Mouse (Mus musculus) forebrain, embryonic 15.5 days (tissue): ENCODE data around the gene Slco1b2. TPM values are rescaled to one million over a fixed set of nuclear protein-coding genes. Genes with fewer than 3 reads are reported as not detected.
"Not testable (repeated sequence)": the region's sequence is repeated elsewhere in the genome, so short reads cannot be mapped to it uniquely, and the experiment has no call there.

Source experiments
- ATAC-seq: fragments of 200-750 bp; cut with Nextera tagmentation; replicated peaks from 2 replicates; pipeline ENCODE4 v1.8.0; 2017; ENCODE audit warnings: mild to moderate bottlenecking, moderate TSS enrichment, moderate library complexity
- H3K27ac ChIP-seq: fragments of 300-500 bp; sonication (generic); replicated peaks from 2 replicates; pipeline ENCODE4 v1.5.1; 2015; ENCODE audit warnings: mild to moderate bottlenecking, inconsistent platforms
- H3K27me3 ChIP-seq: fragments of 300-500 bp; sonication (generic); 2 replicates; pipeline ENCODE4 v1.6.1; 2015; ENCODE audit warnings: inconsistent platforms
- H3K36me3 ChIP-seq: fragments of 300-500 bp; sonication (generic); 2 replicates; pipeline ENCODE4 v1.6.1; 2015; ENCODE audit warnings: mild to moderate bottlenecking, inconsistent platforms
- H3K4me1 ChIP-seq: fragments of 300-500 bp; sonication (generic); 2 replicates; pipeline ENCODE4 v1.6.1; 2015; ENCODE audit warnings: inconsistent platforms
- H3K4me2 ChIP-seq: fragments of 300-500 bp; sonication (generic); replicated peaks from 2 replicates; pipeline ENCODE4 v1.6.1; 2015; ENCODE audit warnings: mild to moderate bottlenecking, inconsistent platforms
- H3K4me3 ChIP-seq: fragments of 300-500 bp; sonication (generic); 2 replicates; pipeline ENCODE4 v1.5.1; 2015; ENCODE audit warnings: mild to moderate bottlenecking, inconsistent platforms
- H3K9ac ChIP-seq: fragments of 300-500 bp; sonication (generic); replicated peaks from 2 replicates; pipeline ENCODE4 v1.6.1; 2015; ENCODE audit warnings: mild to moderate bottlenecking, inconsistent platforms
- H3K9me3 ChIP-seq: fragments of 300-500 bp; sonication (generic); 2 replicates; pipeline ENCODE4 v1.6.1; 2016; ENCODE audit warnings: inconsistent platforms
- WGBS: fragments of 180-500 bp; shearing (Covaris S2); methylation state at CpG from one replicate; pipeline ENCODE4 v1.1.7; 2015; ENCODE audit warnings: mixed read lengths; 5-methylcytosine and 5-hydroxymethylcytosine counted together
- polyA plus RNA-seq: library from polyadenylated mRNA; unstranded; fragments of >200 nt; fragmentation: Nextera tagmentation; extraction: Ambion mirVana; gene quantifications from 2 replicates; pipeline ENCODE4 v1.2.1, GENCODE M21; 2015

Gene Slco1b2
- not detected in 2 replicates for polyA plus RNA-seq

- WGBS: 83% methylated on average over 3 of the region's 3 CpGs
- Histone ChIP-seq H3K27me3 (no peaks in the 10 kb centered on the region), H3K9ac (no peak within 1 kb of the TSS), H3K4me3 (no peak within 1 kb of the TSS), H3K4me1 (no peaks in the 10 kb centered on the region), H3K27ac (no peak within 1 kb of the TSS), H3K9me3 (no peaks in the 10 kb centered on the region), H3K4me2 (no peak within 1 kb of the TSS), H3K36me3 (no peaks in the 10 kb centered on the region)
- ATAC-seq: no peak
Measured at GRCm38 (mm10) chr6:141629291-141629690, at the start of gene Slco1b2. Gene Slco1b2, plus strand, starts transcription at chr6:141629518.

- no peak for ATAC-seq
- Histone ChIP-seq H3K27ac (no peak overlapping the region), H3K27me3 (no peaks in the 10 kb centered on the region), H3K36me3 (no peaks in the 10 kb centered on the region), H3K4me1 (no peaks in the 10 kb centered on the region), H3K9me3 (no peaks in the 10 kb centered on the region), H3K4me2 (no peak overlapping the region), H3K9ac (no peak overlapping the region), H3K4me3 (no peak overlapping the region)
- WGBS: 89% methylated on average over 1 of the region's 1 CpGs
Measured at GRCm38 (mm10) chr6:141584791-141585403, 44.4 kb upstream of the Slco1b2 start.

- WGBS: 24% methylated on average over 1 of the region's 1 CpGs
- no peak overlapping the region for H3K27ac ChIP-seq
- H3K36me3 ChIP-seq: no peaks in the 10 kb centered on the region
- no peaks in the 10 kb centered on the region for H3K27me3 ChIP-seq
- no peak overlapping the region for H3K9ac ChIP-seq
- ATAC-seq: no peak
- no peaks in the 10 kb centered on the region for H3K4me1 ChIP-seq
- H3K4me3 ChIP-seq: no peak overlapping the region
- no peaks in the 10 kb centered on the region for H3K9me3 ChIP-seq
- no peak overlapping the region for H3K4me2 ChIP-seq
Measured at GRCm38 (mm10) chr6:141590002-141590401, 39.3 kb upstream of the Slco1b2 start.

GRCm38 (mm10) chr6:141590598-141591200, 38.6 kb upstream of the Slco1b2 start:
- not testable (repeated sequence) for H3K27ac ChIP-seq, H3K9ac ChIP-seq, ATAC-seq, H3K27me3 ChIP-seq, H3K4me3 ChIP-seq, H3K4me2 ChIP-seq, H3K36me3 ChIP-seq, H3K4me1 ChIP-seq, H3K9me3 ChIP-seq
- WGBS: 38% methylated on average over 4 of the region's 4 CpGs

- Histone ChIP-seq H3K27me3 (no peaks in the 10 kb centered on the region), H3K4me2 (no peak overlapping the region), H3K4me3 (no peak overlapping the region), H3K36me3 (no peaks in the 10 kb centered on the region), H3K9ac (no peak overlapping the region), H3K27ac (no peak overlapping the region), H3K9me3 (no peaks in the 10 kb centered on the region; the same call in 1 of the 2 replicates), H3K4me1 (no peaks in the 10 kb centered on the region)
- 82% methylated on average over 2 of the region's 2 CpGs for WGBS
- ATAC-seq: no peak
Measured at GRCm38 (mm10) chr6:141596081-141596480, 33.2 kb upstream of the Slco1b2 start.

GRCm38 (mm10) chr6:141597037-141597436, 32.3 kb upstream of the Slco1b2 start:
- Histone ChIP-seq H3K27ac (no peak overlapping the region), H3K4me2 (no peak overlapping the region), H3K4me3 (no peak overlapping the region), H3K4me1 (no peaks in the 10 kb centered on the region), H3K9ac (no peak overlapping the region), H3K27me3 (no peaks in the 10 kb centered on the region), H3K9me3 (no peaks in the 10 kb centered on the region; the same call in 1 of the 2 replicates), H3K36me3 (no peaks in the 10 kb centered on the region)
- no peak for ATAC-seq
- 100% methylated on average over 2 of the region's 2 CpGs for WGBS

- Histone ChIP-seq H3K9me3 (no peaks in the 10 kb centered on the region; the same call in 1 of the 2 replicates), H3K9ac (no peak overlapping the region), H3K4me3 (no peak overlapping the region), H3K4me1 (no peaks in the 10 kb centered on the region), H3K27me3 (no peaks in the 10 kb centered on the region), H3K27ac (no peak overlapping the region), H3K4me2 (no peak overlapping the region), H3K36me3 (no peaks in the 10 kb centered on the region)
- ATAC-seq: no peak
- WGBS: 70% methylated on average over 9 of the region's 9 CpGs
Measured at GRCm38 (mm10) chr6:141600940-141601339, 28.4 kb upstream of the Slco1b2 start.

- Histone ChIP-seq H3K4me3 (no peak overlapping the region), H3K9ac (no peak overlapping the region), H3K4me1 (no peaks in the 10 kb centered on the region), H3K36me3 (no peaks in the 10 kb centered on the region), H3K4me2 (no peak overlapping the region), H3K27ac (no peak overlapping the region), H3K9me3 (no peaks in the 10 kb centered on the region), H3K27me3 (no peaks in the 10 kb centered on the region)
- WGBS: 74% methylated on average over 2 of the region's 2 CpGs
- ATAC-seq: no peak
Measured at GRCm38 (mm10) chr6:141610702-141611260, 18.5 kb upstream of the Slco1b2 start.

GRCm38 (mm10) chr6:141614017-141614416, 15.3 kb upstream of the Slco1b2 start:
- H3K36me3 ChIP-seq: no peaks in the 10 kb centered on the region
- ATAC-seq: no peak
- H3K4me1 ChIP-seq: no peaks in the 10 kb centered on the region

GRCm38 (mm10) chr6:141615348-141615747, 14.0 kb upstream of the Slco1b2 start:
- H3K9ac ChIP-seq: no peak overlapping the region
- no peak for ATAC-seq
- no peaks in the 10 kb centered on the region for H3K9me3 ChIP-seq
- H3K4me1 ChIP-seq: no peaks in the 10 kb centered on the region
- no peaks in the 10 kb centered on the region for H3K27me3 ChIP-seq
- H3K4me2 ChIP-seq: no peak overlapping the region
- H3K27ac ChIP-seq: no peak overlapping the region
- WGBS: 85% methylated on average over 3 of the region's 3 CpGs
- H3K36me3 ChIP-seq: no peaks in the 10 kb centered on the region
- H3K4me3 ChIP-seq: no peak overlapping the region

More at GRCm38 (mm10) chr6:141614017-141614416, 15.3 kb upstream of the Slco1b2 start:
- Histone ChIP-seq H3K9ac (no peak overlapping the region), H3K4me3 (no peak overlapping the region), H3K27ac (no peak overlapping the region), H3K4me2 (no peak overlapping the region), H3K9me3 (no peaks in the 10 kb centered on the region), H3K27me3 (no peaks in the 10 kb centered on the region)

- no peaks in the 10 kb centered on the region for H3K4me1 ChIP-seq
- WGBS: 56% methylated on average over 6 of the region's 6 CpGs
- no peak overlapping the region for H3K27ac ChIP-seq
- H3K4me3 ChIP-seq: no peak overlapping the region
- H3K27me3 ChIP-seq: no peaks in the 10 kb centered on the region
- no peaks in the 10 kb centered on the region for H3K36me3 ChIP-seq
- no peaks in the 10 kb centered on the region for H3K9me3 ChIP-seq
- H3K9ac ChIP-seq: no peak overlapping the region
- no peak for ATAC-seq
- H3K4me2 ChIP-seq: no peak overlapping the region
Measured at GRCm38 (mm10) chr6:141632935-141633334, 3.6 kb downstream of the Slco1b2 start.

- no peak overlapping the region for H3K9ac ChIP-seq
- H3K4me1 ChIP-seq: no peaks in the 10 kb centered on the region
- H3K4me3 ChIP-seq: no peak overlapping the region
- 77% methylated on average over 2 of the region's 2 CpGs for WGBS
- no peak overlapping the region for H3K4me2 ChIP-seq
- no peak overlapping the region for H3K27ac ChIP-seq
- H3K9me3 ChIP-seq: no peaks in the 10 kb centered on the region
- H3K27me3 ChIP-seq: no peaks in the 10 kb centered on the region
- no peak for ATAC-seq
- no peaks in the 10 kb centered on the region for H3K36me3 ChIP-seq
Measured at GRCm38 (mm10) chr6:141635250-141635649, 5.9 kb downstream of the Slco1b2 start.
